Mouse (Mus musculus) intestine, embryonic 15.5 days (tissue): ENCODE data around the gene Spef1. TPM values are rescaled to one million over a fixed set of nuclear protein-coding genes. Genes with fewer than 3 reads are reported as not detected.

Experiments
- ATAC-seq: fragments of 200-750 bp; cut with Nextera tagmentation; 2 replicates; pipeline ENCODE4 v1.8.0; 2017; ENCODE audit warnings: moderate TSS enrichment, moderate library complexity
- H3K27ac ChIP-seq: fragments of 300-500 bp; sonication (generic); 2 replicates; pipeline ENCODE4 v1.5.1; 2015; ENCODE audit warnings: mild to moderate bottlenecking, inconsistent platforms
- H3K27me3 ChIP-seq: fragments of 300-500 bp; sonication (generic); replicated peaks from 2 replicates; pipeline ENCODE4 v1.6.1; 2015; ENCODE audit warnings: inconsistent platforms
- H3K36me3 ChIP-seq: fragments of 300-500 bp; sonication (generic); 2 replicates; pipeline ENCODE4 v1.6.1; 2015; ENCODE audit warnings: inconsistent platforms
- H3K4me1 ChIP-seq: fragments of 300-500 bp; sonication (generic); replicated peaks from 2 replicates; pipeline ENCODE4 v1.6.1; 2015; ENCODE audit warnings: inconsistent platforms
- H3K4me2 ChIP-seq: fragments of 300-500 bp; sonication (generic); replicated peaks from 2 replicates; pipeline ENCODE4 v1.6.1; 2015; ENCODE audit warnings: mild to moderate bottlenecking, inconsistent platforms
- H3K4me3 ChIP-seq: fragments of 300-500 bp; sonication (generic); replicated peaks from 2 replicates; pipeline ENCODE4 v1.5.1; 2015; ENCODE audit warnings: inconsistent platforms
- H3K9ac ChIP-seq: fragments of 300-500 bp; sonication (generic); 2 replicates; pipeline ENCODE4 v1.6.1; 2015; ENCODE audit warnings: inconsistent platforms
- H3K9me3 ChIP-seq: fragments of 300-500 bp; sonication (generic); 2 replicates; pipeline ENCODE4 v1.6.1; 2016; ENCODE audit warnings: inconsistent platforms
- WGBS: fragments of 180-500 bp; shearing (Covaris S2); methylation state at CpG from one replicate; pipeline ENCODE4 v1.1.7; 2015; 5-methylcytosine and 5-hydroxymethylcytosine counted together
- polyA plus RNA-seq: library from polyadenylated mRNA; unstranded; fragments of >200 nt; fragmentation: Nextera tagmentation; extraction: Ambion mirVana; gene quantifications from 2 replicates; pipeline ENCODE4 v1.2.1, GENCODE M21; 2015

Spef1 gene
- polyA plus RNA-seq, 1 experiment from 2014 or later = 4.3 TPM

DNA sequence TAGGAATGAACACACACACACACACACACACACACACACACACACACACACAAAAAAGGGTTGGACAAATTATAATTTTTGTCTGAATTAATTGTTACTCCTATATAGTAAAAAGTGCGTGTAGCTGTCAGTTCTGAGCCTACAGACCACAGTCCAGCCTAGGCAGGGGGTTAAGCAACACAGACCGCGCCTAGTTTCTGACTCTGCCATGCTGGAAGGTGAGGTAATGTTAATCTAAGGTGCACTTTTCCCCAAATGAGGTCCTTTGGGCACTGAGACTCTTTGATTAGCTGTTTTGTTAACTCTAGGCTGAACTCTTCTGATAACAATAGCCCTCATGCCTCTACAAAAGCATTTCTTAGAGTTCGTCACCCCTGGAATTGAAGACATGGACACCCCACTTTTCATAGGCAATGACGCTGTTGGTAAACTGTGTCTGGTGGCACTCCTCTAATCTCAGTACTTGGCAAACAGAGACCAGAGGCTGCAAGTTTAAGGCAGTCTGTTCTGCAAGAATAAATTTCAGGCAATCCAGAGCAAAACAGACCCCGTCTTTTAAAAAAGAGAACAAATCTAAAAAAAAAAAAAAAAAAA is 16.8 kb upstream of the Spef1 start:
- ATAC-seq = no peak
- Histone ChIP-seq H3K4me1 (peaks cover 12% of the 10 kb centered on the region), H3K36me3 (no peaks in the 10 kb centered on the region), H3K27me3 (no peaks in the 10 kb centered on the region), H3K9ac (no peak overlapping the region), H3K9me3 (no peaks in the 10 kb centered on the region), H3K4me2 (no peak overlapping the region), H3K4me3 (no peak overlapping the region), H3K27ac (peak overlapping the region; percentile 86)
- WGBS = 72% methylated on average over 6 of the region's 6 CpGs

DNA sequence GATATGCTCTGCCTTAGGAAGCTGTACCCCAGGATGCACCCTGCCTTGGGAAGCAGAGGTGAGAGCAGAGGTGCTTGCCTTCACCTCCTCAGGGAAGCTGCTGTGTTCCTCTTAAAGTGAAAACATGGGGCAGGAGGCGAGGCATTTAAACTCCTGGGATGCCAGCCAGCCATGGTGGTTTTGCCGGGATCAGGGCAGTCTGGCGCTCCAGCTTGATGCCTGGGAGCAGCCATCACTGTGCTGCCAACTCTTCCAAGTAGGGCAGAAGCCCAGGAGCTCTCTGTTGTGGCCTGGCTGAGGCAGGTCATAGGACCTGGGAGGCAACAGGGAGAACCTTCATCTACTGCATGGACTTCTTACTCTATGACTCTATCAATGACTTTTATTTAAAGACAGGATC is 14.2 kb upstream of the Spef1 start:
- Histone ChIP-seq H3K4me1 (peaks cover 12% of the 10 kb centered on the region), H3K27me3 (no peaks in the 10 kb centered on the region), H3K36me3 (no peaks in the 10 kb centered on the region; the same call in 1 of the 2 replicates), H3K9ac (no peak overlapping the region), H3K4me3 (no peak overlapping the region), H3K4me2 (no peak overlapping the region), H3K27ac (no peak overlapping the region), H3K9me3 (no peaks in the 10 kb centered on the region)
- WGBS = 87% methylated on average over 3 of the region's 3 CpGs
- ATAC-seq = no peak

DNA sequence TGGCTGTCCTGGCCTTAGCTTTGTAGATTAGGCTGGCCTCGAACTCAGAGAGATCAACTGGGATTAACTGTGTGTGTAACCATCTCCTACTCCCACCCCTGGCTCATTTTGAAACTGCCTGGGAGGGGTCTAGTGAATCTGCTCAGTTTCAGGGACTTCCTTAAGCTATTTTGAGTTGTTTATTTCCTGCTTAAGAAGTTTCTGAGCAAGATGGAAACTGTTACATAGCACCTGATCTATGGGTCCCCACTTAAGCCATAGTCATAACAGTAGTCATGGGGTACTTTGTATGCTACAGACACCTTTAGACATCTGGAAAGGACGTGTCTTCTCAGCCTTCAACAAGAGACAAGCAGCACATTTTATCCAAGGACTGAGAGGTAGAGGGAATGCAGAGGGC is 13.6 kb upstream of the Spef1 start:
- H3K9ac ChIP-seq = no peak overlapping the region
- H3K4me3 ChIP-seq = no peak overlapping the region
- 73% methylated on average over 2 of the region's 2 CpGs for WGBS
- no peak overlapping the region for H3K27ac ChIP-seq
- peaks cover 12% of the 10 kb centered on the region for H3K4me1 ChIP-seq
- no peaks in the 10 kb centered on the region; the same call in 1 of the 2 replicates for H3K36me3 ChIP-seq
- no peak overlapping the region for H3K4me2 ChIP-seq
- H3K9me3 ChIP-seq = no peaks in the 10 kb centered on the region
- H3K27me3 ChIP-seq = no peaks in the 10 kb centered on the region
- ATAC-seq = no peak

DNA sequence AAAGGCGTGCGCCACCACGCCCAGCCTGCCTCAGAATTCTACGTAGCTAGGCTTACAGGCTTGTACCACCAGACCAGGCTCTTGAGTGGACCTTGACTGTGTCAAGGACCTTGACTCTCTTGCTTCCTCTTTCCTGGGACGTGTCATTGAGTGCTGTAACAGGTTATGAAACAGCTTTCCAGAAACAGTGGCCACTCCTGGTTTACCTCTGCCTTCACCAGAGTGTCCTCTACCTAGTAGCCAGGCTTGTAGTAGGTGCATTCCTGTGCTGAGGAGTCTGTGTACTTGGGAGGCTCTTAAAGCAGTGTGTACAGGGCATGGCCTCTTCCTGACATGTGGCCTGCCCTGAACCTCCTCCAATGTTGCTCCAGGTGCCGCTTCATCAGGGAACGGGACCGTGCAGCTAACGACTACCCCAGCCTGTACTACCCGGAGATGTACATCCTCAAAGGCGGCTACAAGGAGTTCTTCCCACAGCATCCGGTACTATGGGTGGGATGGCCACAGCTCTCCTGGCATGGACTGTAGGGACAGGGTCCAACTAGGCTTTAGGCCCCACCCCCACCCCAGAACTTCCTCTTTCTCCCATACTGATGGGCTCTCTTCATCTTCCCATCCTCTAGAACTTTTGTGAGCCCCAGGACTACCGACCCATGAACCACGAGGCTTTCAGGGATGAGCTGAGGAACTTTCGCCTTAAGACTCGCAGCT is 9.7 kb upstream of the Spef1 start:
- H3K27ac ChIP-seq = no peak overlapping the region
- ATAC-seq = peak; percentile 29; the same call in 1 of the 2 replicates
- no peak overlapping the region for H3K9ac ChIP-seq
- no peaks in the 10 kb centered on the region for H3K27me3 ChIP-seq
- 93% methylated on average over 16 of the region's 16 CpGs for WGBS
- H3K4me3 ChIP-seq = no peak overlapping the region
- no peaks in the 10 kb centered on the region for H3K4me1 ChIP-seq
- no peak overlapping the region for H3K4me2 ChIP-seq
- peaks cover 21% of the 10 kb centered on the region for H3K36me3 ChIP-seq
- no peaks in the 10 kb centered on the region for H3K9me3 ChIP-seq

DNA sequence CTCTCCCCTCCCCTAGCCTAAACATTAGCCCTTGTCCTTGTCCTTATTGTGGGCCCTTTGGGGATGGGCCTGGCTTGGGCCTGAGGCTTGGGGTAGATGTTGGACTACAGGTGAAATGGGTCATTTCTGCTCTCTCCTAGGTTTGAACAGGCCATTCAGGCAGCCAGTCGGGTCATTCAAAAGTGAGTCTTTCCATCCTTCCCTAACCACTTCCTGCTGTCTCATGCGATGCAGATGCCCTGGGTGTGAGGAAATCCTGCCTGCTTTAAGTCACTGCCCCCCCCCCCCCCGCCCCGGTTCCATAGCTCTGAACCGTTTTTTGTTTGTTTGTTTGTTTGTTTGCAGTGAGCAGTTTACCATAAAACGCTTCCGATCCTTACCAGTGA is 3.9 kb upstream of the Spef1 start:
- Histone ChIP-seq H3K9me3 (no peaks in the 10 kb centered on the region), H3K4me2 (no peak overlapping the region), H3K27ac (no peak overlapping the region), H3K36me3 (peaks cover 26% of the 10 kb centered on the region), H3K9ac (no peak overlapping the region), H3K4me3 (no peak overlapping the region), H3K4me1 (peaks cover 15% of the 10 kb centered on the region), H3K27me3 (no peaks in the 10 kb centered on the region)
- 72% methylated on average over 7 of the region's 7 CpGs for WGBS
- no peak for ATAC-seq

DNA sequence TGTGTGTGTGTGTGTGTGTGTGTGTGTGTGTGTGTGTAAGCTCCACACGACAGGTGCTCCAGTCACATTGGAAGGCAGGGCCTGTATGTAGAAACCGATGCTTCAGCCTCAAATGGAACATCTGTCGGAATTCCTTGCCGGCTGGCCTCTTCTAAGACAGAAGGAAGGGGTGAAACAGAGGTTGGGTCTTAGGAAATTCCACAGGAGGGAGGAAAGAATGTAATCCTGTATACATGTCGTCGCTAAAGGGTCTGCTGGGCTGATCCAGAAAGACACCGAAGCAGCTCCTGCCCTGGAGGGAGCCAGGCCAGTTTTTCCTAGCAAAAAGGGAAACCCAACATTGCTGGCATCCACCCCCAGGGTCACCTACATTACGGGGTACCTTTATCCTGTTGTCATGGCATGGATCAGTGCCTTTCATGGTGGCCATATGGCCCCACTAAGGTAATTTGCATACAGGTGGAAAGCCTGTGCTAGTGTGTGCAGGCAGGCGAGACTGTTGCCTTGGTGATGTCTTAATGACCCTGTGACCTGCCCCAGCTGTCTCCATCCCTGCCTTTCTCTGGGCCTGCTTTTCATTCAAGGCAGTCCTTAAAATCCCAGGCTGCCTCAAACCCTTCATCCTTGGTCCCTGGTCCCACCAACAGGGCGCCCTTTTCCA is 3.4 kb upstream of the Spef1 start:
- H3K27ac ChIP-seq = peak overlapping the region; percentile 55
- H3K9me3 ChIP-seq = no peaks in the 10 kb centered on the region
- H3K4me3 ChIP-seq = no peak overlapping the region
- no peak overlapping the region for H3K9ac ChIP-seq
- ATAC-seq = no peak
- WGBS = 35% methylated on average over 10 of the region's 10 CpGs
- peaks cover 26% of the 10 kb centered on the region for H3K36me3 ChIP-seq
- no peak overlapping the region for H3K4me2 ChIP-seq
- H3K27me3 ChIP-seq = no peaks in the 10 kb centered on the region
- H3K4me1 ChIP-seq = peaks cover 17% of the 10 kb centered on the region

DNA sequence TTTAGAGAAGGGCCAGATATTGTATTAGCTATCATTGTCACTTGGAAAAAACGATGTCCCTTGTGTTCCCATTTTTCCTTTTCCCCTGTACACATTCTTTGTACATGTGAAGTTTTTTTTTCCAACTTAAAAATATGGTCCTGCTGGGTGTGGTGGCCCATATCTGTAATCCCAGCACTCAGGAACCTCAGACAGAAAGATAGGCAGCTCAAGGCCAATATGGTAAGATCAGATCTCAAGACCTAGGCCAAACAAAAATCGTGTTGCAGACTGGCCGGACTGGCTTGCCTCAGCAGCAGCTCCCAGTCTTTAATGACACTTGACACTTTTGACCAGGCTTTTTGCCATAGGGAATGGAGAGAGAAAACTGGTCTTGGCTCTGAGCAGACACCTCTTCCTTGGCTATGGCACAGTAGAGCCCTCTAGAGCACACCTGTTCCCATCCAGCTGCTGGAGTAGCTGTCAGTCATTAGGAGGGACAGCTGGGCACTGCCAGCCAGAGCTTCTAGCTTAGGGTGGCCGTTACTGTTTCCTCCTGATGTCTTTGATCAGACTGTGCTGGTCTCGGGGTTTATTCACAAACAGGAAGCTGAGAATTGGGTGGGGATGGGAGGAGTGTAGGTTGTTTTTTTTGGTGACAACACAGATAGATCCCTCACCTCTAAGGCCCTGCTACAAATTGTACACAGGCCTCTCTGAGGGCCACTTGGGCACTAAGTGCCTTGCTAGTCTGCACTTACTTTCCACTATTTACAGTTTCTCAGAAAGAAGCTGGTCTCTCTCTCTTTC is 2.6 kb upstream of the Spef1 start:
- peak overlapping the region; percentile 28; the same call in 1 of the 2 replicates for H3K4me2 ChIP-seq
- H3K27me3 ChIP-seq = no peaks in the 10 kb centered on the region
- H3K4me1 ChIP-seq = peaks cover 17% of the 10 kb centered on the region
- no peaks in the 10 kb centered on the region for H3K9me3 ChIP-seq
- H3K27ac ChIP-seq = peak overlapping the region; percentile 55; the same call in 1 of the 2 replicates
- ATAC-seq = no peak
- no peak overlapping the region for H3K4me3 ChIP-seq
- WGBS = 50% methylated on average over 5 of the region's 5 CpGs
- peaks cover 26% of the 10 kb centered on the region for H3K36me3 ChIP-seq
- no peak overlapping the region for H3K9ac ChIP-seq

GRCm38 (mm10) chr2:131188311-131188710 is 1.2 kb upstream of the Spef1 start:
- peak overlapping the region; percentile 81; the same call in 1 of the 2 replicates for H3K4me2 ChIP-seq
- no peak for ATAC-seq
- H3K9me3 ChIP-seq = no peaks in the 10 kb centered on the region
- H3K27me3 ChIP-seq = no peaks in the 10 kb centered on the region
- H3K4me1 ChIP-seq = peaks cover 17% of the 10 kb centered on the region
- H3K9ac ChIP-seq = no peak overlapping the region
- peaks cover 16% of the 10 kb centered on the region for H3K36me3 ChIP-seq
- H3K4me3 ChIP-seq = no peak overlapping the region
- 93% methylated on average over 5 of the region's 5 CpGs for WGBS
- no peak overlapping the region for H3K27ac ChIP-seq

DNA sequence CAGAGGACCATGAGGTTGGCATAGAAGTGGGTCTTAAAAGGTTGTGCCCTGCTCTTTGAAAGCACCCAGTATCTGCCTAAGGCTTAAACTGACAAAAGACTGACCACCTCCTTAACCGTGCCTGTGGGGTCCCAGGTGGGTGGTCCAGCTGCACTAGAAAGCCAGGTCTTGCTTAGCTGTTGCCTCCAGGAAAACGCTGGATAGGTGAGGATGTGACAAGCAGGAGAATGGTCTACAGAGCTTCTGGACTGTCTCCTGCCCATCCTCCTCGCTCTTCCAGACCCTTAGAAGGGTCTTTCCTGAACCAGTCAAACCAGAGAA is 480 bp upstream of the Spef1 start:
- no peak for ATAC-seq
- H3K36me3 ChIP-seq = peaks cover 9% of the 10 kb centered on the region; the same call in 1 of the 2 replicates
- H3K4me1 ChIP-seq = peaks cover 17% of the 10 kb centered on the region
- peak overlapping the region; percentile 54 for H3K4me3 ChIP-seq
- no peaks in the 10 kb centered on the region for H3K9me3 ChIP-seq
- H3K4me2 ChIP-seq = peak overlapping the region; percentile 81
- H3K27ac ChIP-seq = peak overlapping the region; percentile 64
- H3K9ac ChIP-seq = peak overlapping the region; percentile 61
- H3K27me3 ChIP-seq = no peaks in the 10 kb centered on the region
- 28% methylated on average over 3 of the region's 3 CpGs for WGBS

DNA sequence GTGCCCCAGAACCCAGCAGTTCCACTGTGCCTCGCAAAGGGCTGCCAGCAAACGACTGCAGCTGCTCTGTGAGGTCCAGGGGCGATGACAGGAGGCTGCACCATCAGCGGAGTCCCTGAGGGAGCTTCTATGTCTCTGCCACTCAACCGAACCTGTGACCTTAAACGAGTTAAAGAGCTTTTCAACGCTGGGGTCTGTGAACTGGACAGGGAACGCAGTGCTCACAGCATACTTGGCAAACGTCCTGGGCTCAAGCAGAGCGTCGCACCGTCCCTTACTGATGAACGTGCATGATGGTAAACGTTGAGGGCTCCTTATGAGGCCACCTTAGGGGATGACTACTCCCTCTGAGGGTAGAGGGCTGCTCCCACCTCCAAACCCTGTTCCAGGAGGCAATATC is 739 bp downstream of the Spef1 start:
- peak; percentile 16 for ATAC-seq
- Histone ChIP-seq H3K27me3 (no peaks in the 10 kb centered on the region), H3K36me3 (peaks cover under 1% of the 10 kb centered on the region; the same call in 1 of the 2 replicates), H3K4me3 (peak overlapping the region; percentile 54), H3K9ac (peak overlapping the region; percentile 61), H3K27ac (peak overlapping the region; percentile 64), H3K4me1 (peaks cover 17% of the 10 kb centered on the region), H3K9me3 (no peaks in the 10 kb centered on the region), H3K4me2 (peak overlapping the region; percentile 81)
- 3% methylated on average over 14 of the region's 14 CpGs for WGBS

- H3K9me3 ChIP-seq = no peaks in the 10 kb centered on the region
- H3K27me3 ChIP-seq = no peaks in the 10 kb centered on the region
- H3K4me3 ChIP-seq = peak within 1 kb of the TSS; percentile 80
- 0 out of 2 replicates have a peak, but pooled peaks cover 2% of the 10 kb centered on the region for H3K36me3 ChIP-seq
- 2% methylated on average over 51 of the region's 57 CpGs for WGBS
- H3K4me1 ChIP-seq = peaks cover 33% of the 10 kb centered on the region
- peak within 1 kb of the TSS; percentile 91 for H3K9ac ChIP-seq
- ATAC-seq = peak; percentile 85
- peak within 1 kb of the TSS; percentile 97 for H3K4me2 ChIP-seq
- peak within 1 kb of the TSS; percentile 92 for H3K27ac ChIP-seq
Observed at GRCm38 (mm10) chr2:131179990-131180587, 7.0 kb downstream of the Spef1 start, which contains the start of gene Cenpb. TSS of gene Cenpb (minus strand) at chr2:131180067.
